Mouse (Mus musculus): ENCODE results near the gene Polr1d.

Gene Polr1d

DNA sequence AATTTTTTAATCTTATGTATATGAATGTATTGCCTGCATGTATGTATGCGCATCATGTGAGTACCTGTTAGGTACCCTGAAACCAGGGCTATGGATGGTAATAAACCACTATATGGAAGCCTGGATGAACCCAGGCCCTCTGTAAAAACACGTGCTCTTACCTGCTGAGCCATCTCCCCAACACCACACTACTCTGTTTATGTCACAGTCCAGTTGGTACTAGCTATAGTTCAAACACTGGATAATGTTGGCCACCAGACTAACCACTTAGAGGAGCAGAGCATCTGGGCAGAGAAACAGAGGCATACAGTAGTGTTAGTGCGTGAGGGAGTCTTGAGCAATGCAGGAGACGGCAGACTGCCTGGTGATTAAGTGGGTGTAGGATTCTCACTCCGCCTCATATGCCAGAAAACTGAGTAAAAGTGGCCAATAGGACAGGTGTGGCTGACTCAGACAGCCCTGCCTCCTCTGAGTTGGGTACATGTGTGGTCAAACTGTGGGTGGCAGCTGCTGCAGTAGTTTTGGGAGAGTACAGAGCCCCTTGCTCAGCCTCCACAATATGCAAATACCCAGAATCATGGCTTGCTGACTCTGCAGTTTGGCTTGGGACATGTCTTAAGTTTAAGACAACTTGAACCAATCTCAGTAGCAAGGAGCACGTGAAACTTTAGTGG, 21.1 kb upstream of the Polr1d start:
- no peak for DNase-seq (ENCODE audit: low spot score)

DNA sequence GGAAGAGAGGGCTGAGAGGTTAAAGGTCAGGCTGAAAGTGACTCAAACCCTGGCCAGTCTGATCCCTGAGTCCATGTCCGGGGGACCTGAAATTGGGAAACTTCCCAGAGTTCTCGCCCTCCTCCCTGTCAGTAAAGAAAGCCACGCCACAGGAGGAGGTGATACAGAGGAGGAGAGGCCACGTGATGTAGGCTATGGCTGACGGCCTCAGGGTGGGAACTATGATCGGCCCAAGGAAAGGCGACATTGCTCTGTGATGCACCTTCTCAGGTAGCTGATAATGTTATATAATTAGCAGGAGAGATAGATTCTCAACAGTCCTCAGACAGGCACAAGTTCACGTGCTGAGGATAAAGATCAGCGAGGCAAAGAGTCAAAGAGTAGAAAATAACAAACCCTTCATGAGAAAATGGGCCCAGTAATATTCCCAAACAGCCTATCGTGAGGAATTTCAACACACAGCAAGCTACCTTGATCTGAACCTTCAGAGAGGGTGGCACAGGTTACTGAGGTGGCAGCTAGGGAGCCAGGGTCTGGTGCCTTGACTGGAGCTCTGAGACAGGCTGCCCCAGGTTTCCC, 20.0 kb upstream of the Polr1d start:
- no peak for DNase-seq (ENCODE audit: low spot score)

DNA sequence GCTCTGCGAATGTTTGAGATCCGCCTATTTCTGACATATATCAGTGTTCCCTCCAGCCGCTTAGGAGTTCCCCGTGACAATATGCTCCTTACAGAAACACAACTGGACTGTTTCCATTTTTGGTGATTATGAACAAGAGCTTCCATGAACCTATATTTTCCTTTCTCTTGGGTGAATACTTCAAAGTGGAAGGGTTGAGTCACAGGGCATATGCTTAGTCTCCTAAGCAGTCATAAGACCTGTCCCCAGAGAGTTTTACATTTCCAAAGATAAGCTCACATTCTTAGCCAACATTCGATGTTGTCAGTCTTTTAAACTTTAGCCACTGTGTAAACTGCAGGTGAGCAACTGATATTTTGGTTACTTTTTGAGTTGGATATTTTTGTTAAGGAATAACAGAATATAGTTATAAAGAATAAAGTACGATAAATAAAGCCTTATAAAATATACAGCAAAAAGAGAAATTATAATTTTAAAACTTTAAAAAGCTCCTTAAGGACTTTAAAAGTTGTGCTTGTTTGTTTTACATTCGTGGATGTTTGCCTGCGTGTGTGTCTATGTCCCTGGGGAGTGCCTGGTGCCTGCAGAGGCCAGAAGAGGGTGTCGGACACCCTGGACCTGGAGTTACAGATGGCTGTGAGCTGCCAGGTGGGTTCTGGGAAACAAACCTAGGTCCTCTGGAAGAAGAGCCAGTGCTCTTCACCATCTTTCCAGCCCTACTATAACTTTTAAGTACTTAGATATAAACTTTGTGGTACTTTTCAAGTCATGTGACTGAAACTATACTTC, 19.0 kb upstream of the Polr1d start:
- no peak for DNase-seq (ENCODE audit: low spot score)

DNA sequence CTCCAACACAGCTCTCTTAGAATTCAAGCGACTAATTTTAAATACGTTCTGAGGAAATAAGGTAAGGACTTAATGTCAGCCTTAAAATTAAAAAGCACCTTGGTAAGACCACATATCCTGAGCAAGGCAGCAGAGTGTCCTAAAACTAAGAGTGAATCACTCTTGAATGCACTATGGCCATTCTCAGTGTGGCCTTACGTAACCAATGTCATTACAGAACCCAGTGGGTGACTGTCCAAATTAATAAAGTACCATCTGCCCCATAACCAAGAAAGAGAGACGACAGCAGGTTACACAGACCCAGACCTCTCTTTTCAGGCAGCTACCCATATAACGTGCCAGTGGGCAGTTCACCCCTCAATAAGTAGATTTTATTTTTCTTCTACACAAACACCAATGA, 18.2 kb upstream of the Polr1d start:
- no peak for DNase-seq (ENCODE audit: low spot score)

DNA sequence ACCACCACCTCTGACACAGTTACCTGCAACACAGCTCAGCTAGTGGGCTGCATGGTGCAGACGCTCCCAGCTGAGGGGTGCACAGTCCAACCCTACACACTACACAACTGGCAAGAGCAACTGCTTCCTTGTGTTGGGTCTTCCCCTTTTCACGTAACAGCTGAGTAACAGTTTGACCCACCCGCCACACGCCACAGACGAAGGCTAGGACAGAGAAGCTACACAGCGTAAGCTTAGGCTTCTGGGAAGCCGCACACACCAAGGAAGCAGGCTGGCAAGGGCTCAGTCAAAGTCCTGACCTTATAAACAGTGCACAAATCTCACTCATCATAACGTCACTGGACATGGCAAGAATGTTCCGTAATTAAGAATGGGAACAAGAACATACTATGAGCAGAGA, 17.5 kb upstream of the Polr1d start:
- no peak for DNase-seq (ENCODE audit: low spot score)

DNA sequence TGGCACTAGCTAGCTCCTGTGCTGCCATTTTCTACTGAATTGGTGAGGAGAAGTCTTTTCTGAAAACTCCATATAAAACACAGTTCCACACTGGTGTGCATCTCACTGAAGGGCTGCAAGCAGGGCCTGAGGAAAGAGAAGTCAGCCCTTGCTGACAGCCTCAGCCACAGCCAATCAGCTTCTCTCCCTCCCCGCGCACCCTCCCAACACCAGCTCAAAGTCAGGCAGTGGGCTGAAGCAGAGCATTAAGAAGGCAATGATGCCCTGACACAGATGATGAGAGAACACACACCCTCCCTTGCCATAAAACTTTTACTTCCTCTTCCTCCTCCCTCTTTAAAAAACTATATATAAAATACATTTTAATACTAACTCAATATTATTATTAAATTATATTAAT, 16.8 kb upstream of the Polr1d start:
- no peak for DNase-seq (ENCODE audit: low spot score)

DNA sequence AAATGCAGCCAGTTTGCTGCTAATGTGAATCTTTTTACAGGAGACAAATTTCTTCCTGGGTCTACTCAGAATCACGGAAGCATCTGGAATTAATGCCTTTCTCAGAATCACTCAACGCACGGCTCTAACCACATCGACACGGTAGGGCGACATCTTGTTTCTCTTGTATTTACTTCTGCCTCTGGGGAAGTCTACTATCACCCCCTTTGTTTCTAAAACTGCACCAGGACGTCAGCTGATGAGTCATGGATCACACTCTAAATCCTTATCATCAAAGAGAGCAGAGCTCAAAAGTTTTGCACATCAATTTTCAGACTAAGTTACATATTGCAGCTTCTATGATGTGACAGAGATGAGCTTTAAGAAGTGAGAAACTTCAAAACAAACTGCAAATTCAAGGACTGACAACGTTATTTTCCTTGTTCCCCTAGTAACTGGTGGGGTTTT, 13.6 kb upstream of the Polr1d start:
- no peak for DNase-seq (ENCODE audit: low spot score)

DNA sequence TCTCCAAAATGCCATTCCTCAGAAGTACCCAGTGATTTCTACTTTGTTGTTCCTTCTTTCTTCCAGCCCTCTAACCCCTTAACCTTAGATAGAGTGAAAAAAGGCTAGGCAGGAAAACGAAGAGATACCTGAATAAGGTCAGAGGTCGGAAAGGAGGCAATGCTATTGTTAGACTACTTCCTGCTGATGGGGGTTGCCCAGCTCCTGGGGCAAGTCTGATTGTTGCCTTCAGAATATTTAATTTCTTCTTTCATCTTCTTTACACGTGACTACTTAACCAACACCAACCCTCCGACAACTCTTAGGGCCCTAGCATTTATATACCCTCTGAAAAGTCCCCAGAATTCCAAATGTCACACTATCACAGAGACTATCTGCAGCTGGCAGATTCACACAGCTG, 10.7 kb upstream of the Polr1d start:
- no peak for DNase-seq (ENCODE audit: low spot score)

DNA sequence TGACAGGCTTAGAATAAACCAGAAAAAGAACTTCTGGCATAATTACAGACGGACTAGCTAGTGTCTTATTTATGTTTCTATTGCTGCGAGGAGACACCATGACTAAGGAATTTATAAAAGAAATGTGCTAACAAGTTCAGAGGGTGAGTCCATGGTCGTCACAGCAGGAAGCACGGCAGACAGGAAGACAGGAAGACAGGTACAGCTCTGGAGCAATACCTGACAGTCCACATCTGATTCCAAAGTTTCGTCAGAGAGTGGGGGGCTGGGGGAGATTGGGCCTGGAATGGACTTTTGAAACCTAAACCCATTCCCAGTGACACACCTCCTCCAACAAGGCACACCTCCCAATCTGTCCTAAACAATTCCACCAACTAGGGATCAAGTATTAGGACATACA, 9.9 kb upstream of the Polr1d start:
- no peak for DNase-seq (ENCODE audit: low spot score)

DNA sequence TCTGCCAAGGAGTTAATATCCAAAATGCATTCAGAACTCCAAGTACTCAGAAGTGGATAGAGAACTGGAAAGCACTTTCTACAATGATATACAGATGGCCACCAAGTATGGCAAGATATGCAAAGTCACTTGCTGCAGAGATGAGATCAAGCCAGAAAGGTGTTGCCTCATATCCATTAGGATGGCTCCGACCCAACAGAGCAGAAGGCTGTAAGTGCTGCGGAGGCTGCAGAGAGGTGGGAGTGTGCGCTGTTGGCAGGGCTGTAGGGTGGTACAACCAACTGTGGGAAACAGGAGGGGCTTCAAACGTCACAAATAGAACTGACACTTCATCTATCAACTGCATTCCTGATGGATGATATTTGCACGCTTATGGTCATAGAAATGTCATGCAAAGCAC, 8.0 kb upstream of the Polr1d start:
- no peak for DNase-seq (ENCODE audit: low spot score)

DNA sequence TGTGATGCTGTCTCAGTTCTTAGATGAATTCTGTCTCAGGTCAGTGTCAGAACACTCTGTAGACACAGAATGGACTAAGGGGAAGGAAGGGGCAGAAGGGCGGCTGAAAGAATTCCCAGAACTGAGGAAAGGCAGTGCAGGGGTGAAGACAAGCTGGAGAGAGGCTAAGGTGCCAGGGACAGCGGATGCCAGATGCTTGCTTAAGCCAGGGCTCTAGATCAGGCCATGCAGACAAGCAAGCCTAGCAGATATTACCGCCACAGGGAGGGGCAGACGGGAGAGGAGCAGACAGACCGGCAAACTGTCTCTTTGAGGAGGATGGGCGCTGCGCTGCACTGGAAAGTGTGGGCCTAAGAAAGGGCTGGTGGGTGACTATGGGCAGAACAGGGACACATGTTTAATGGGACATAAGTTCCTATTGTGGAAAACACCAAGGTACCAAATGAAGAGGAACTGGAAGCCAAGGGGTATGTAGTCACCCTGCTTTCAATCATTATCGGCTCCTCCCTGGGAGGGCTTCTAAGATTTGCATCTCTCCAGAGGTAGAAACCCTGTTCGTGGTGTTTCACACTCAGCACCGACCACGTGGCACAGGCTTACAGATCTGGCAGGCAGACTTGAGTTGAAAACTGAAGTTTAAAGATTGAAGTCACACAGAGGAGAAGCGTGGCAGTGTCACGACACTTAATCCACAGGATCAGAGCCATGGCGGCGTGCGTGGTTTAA, 5.9 kb upstream of the Polr1d start:
- peak; percentile 33 for DNase-seq (ENCODE audit: low spot score)

DNA sequence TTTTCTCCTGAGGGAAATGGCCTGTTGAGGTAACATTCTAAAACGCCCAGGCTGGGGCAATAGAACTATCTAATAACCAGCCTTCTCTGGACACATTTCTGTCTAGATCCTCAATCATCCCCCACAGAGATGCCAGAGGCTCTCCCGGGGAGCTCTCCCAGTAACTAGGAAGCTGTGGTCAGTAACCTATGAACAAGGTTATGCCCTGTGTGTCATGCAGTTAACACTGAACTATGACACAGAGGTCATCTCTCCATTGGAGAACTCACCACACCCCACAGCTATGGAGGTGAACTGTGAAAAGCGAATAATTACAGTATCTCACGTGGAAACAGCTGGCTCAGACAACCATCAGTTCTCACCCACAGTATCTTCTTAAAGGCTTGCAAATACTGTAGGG, 5.0 kb upstream of the Polr1d start:
- no peak for DNase-seq (ENCODE audit: low spot score)

DNA sequence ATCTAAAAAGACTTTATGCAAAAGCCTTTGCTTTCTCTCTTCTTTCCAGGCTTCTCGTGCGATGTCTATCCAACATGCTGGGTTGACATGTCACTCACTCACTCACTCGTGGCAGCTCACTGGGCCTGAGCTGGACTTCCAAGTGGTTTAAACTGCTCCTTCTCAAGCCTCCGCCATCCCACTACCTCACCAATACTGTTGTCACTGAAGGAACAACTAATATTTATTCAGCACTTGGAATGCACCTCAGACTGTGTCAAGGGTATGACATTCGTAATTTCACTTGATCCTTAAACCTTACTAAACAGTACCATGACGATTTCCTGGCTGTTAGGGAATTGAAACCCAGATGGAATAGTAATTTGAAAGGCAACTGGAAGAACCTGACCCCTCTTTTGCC, 3.0 kb upstream of the Polr1d start:
- DNase-seq (ENCODE audit: low spot score): no peak

DNA sequence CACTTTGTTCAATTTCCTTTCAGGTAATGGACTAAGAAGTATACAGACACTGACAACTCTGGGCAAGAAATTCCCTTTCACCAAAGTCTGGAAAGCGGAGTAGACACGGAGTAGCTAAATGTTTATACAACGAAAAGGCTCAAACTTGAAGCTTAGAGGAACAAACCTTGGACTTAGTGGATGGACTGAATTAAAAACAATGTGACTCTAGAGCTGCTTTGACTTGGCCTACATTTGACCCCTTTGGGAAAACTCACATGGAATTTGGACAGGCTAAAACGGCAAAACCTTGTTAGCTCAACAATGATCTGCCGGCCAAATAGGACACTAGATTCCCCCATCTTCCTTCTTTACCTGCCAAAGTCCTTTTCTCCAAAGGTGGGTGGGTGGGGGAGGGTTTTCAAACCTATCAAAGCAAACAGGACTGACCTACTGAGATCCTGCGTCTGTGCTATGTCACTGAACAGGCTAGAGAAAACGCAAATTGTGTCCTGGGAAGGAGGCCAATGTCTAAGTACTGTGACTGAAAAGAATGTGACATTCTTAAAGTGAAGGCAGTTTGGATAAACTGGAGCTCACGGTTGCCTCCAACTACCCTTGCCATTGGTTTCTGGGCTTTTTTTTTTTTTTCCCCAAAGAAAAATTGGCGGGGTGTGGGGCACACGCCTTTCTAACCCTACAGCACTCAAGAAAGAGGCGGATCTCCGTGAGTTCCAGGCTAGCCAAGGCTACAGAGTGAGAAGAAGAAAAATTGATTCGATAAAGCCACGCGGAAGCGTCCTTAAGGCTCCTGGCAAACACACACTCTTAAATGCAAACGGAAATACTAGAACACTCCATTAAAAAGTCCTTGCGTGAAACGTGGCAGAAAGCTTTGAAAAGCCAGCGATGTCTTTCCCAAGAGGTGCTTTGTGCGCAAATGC, 1.5 kb upstream of the Polr1d start:
- no peak for DNase-seq (ENCODE audit: low spot score)

DNA sequence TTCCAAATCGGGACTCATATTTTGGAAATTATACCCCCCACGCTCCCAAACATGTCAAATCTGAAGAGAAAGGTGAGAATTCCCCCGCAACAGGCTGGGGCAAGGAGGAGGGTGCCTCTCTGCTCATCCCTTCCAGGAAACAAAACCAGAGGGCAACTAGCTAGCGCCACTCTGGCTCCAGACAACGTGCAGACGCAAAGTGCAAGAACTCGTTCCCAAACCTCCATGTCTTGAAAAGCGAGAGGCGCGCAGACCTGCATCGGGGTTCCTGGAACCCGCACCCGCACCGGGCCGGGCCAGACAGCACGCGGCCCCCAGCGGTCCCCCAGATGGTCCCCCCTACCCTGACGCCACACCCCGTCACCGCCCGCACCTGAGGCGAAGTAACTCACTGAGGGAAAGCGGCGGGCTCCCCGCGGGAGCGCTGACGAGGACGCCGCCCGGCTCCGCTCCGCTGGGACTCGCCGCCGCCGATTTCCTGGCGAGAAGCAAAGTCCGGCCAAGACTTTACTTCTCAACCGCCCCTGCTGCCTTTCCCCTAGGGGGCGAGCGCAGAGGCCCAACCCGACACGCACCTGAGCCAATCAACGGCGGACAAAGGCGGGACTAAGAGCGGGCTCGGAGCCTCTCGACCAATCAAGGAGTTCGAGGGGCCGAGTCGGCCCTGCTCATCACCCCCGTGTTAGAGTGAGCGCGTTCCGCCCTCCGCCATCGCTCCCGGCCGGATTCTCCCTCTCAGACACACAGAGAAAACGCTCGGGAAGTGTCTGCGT, 638 bp upstream of the Polr1d start, which contains the start of gene Lnx2:
Lnx2 (minus strand) TSS at position 561 of the 773 bp plus-strand sequence.
- peak; percentile 98 for DNase-seq (ENCODE audit: low spot score)

DNA sequence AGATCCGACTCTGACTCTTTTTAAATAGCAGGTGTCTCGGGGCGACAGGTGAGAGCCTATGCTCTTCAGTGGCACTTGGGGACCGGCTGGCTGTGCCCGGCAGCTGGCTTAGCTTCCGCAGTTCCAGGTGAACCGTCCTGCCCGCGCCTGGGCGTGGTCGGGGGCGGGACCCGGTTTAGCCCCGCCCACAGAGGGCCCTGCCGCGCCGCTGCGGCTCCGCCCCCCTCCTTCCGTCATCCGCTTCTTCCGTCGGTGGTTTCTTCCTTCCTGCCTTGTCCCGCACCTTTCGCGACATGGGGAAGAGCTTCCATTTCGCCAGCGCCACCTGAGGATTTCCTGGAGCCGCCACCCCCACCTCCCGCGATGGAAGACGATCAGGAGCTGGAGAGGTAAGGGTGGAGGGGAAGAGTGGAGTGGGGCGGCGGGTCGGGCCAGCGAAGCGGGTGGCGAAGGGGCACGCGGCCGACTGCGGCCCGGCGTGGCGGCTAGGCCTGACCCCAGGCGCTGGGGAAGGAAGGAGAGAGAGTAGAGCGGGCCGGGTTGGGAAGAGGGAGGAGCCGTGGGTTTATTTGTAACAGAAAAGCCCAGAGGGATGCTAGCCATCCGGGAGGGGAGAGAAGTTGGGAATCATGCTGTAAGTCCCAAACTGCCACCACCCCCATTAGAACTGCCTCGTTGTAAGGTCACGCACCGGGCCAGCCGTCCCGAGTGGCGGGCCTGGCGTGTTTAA, 620 bp downstream of the Polr1d start:
- DNase-seq (ENCODE audit: low spot score): peak; percentile 95

DNA sequence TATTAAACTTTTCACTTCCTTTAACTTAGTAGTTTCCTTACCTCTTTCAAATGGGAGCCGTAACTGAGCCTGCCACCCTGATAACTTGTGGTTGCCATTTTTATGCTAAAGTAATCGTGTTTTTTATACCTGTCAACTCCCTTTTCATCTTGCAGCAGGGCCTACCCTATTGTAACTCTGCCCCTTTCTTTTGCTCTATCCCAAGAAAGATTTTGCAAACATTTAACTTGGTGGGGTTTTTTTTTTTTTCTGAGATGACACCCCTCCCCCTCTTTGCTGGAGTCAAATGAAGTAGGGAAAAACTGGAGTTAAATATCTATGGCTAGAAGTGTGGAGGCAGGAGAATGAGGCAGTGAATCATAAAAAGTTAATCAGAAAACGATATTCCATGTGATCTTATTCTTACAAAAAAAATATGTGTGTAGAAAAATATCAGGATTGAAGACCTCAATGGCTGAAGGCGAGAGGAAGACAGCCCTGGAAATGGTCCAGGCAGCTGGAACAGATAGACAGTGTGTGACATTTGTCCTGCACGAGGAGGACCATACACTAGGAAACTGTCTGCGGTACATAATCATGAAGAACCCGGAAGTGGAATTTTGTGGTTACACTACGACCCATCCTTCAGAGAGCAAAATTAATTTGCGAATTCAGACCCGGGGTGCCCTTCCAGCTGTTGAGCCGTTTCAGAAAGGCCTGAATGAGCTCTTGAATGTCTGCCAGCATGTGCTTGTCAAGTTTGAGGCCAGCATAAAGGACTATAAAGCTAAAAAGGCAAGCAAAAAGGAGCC, 1.5 kb downstream of the Polr1d start:
- no peak for DNase-seq (ENCODE audit: low spot score)

DNA sequence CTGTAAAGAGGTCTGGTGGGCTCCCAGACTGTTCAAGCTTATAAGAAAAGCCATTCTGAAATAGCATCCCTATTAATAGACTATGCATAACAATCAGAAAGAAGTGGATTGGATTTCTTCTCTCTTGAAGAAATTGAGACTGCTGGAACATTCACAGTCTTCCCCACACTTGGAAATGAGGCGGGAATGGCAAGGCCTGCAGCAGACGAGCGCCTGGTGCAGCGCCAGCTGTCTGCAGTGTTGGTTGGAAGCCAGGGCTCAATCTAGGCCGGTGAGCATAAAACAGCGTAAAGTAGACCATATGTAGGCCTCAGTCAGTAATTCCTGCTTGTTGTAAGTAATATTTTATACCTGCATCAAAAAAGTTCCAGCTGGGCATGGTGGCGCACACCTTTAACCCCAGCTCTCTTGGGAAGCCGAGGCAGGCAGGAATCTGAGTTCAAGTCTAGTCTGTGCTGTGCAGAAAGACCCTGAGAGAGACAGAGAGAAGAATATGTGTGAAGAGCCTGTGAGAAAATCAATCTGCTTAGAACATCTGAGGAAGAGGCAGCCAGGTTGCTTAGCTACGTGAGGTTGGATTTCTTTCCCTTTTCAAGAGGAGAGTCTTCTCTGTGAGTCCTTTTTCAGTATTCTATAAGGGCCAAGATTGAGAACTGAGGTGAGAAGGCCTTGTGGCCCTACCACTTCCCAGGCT, 8.5 kb downstream of the Polr1d start:
- no peak for DNase-seq (ENCODE audit: low spot score)

DNA sequence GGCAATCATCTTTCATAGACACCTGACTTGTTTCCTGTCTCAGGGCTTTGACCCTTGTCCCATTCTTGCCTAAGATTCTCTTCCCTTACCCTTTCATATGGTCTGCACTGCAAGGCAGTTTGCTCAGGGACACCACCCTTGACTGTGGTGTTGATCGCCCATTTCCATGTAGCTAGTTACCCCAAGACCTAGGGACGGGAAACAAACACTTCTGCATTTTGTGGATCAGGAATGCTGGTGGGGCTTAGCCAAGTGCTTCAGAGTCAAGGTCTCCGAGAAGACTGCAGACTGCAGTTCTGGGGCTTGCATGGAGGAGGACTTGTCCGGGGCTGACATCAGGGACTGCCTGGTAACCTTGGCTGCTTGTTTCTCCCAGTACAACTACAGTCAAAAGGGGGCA, 10.0 kb downstream of the Polr1d start:
- DNase-seq (ENCODE audit: low spot score): no peak
